Mouse (Mus musculus): ENCODE measurements around the gene Cphx3. TPM values are rescaled to one million over a fixed set of nuclear protein-coding genes. Genes with fewer than 3 reads are reported as not detected.
"Not testable (repeated sequence)": the region's sequence is repeated elsewhere in the genome, so short reads cannot be mapped to it uniquely, and the experiment has no call there.

The Cphx3 gene
- polyA plus RNA-seq, 1 experiment from 2014 or later: not detected

- not testable (repeated sequence) for H3K36me3 ChIP-seq (ENCODE audit: control insufficient read depth, insufficient read depth, low read length); H3K4me1 ChIP-seq (ENCODE audit: control insufficient read depth, insufficient read depth, low read length); ATAC-seq; H3K27me3 ChIP-seq (ENCODE audit: control insufficient read depth, insufficient read depth, low read depth, low read length); H3K4me2 ChIP-seq (ENCODE audit: low read length); H3K9ac ChIP-seq (ENCODE audit: low read depth, low read length); H3K4me3 ChIP-seq (ENCODE audit: low read depth, low read length); H3K27ac ChIP-seq (ENCODE audit: low read length); H3K9me3 ChIP-seq (replicated peaks; ENCODE audit: control insufficient read depth, low read length, poor library complexity, severe bottlenecking)
- no CpG with 5 or more reads among the region's 7 CpGs for WGBS
Measured at GRCm38 (mm10) chr14:26156032-26156431, 73.9 kb downstream of the Cphx3 start.

- not testable (repeated sequence) for H3K4me2 ChIP-seq (ENCODE audit: low read length); H3K9ac ChIP-seq (ENCODE audit: low read depth, low read length); H3K9me3 ChIP-seq (replicated peaks; ENCODE audit: control insufficient read depth, low read length, poor library complexity, severe bottlenecking); H3K27ac ChIP-seq (ENCODE audit: low read length); H3K4me3 ChIP-seq (ENCODE audit: low read depth, low read length); H3K4me1 ChIP-seq (ENCODE audit: control insufficient read depth, insufficient read depth, low read length); H3K36me3 ChIP-seq (ENCODE audit: control insufficient read depth, insufficient read depth, low read length); H3K27me3 ChIP-seq (ENCODE audit: control insufficient read depth, insufficient read depth, low read depth, low read length); ATAC-seq
- no CpG with 5 or more reads among the region's 9 CpGs for WGBS
Measured at GRCm38 (mm10) chr14:26161156-26161555, 79.1 kb downstream of the Cphx3 start.

- H3K4me3 ChIP-seq (ENCODE audit: low read depth, low read length); H3K9me3 ChIP-seq (replicated peaks; ENCODE audit: control insufficient read depth, low read length, poor library complexity, severe bottlenecking); H3K27me3 ChIP-seq (ENCODE audit: control insufficient read depth, insufficient read depth, low read depth, low read length); ATAC-seq; H3K4me1 ChIP-seq (ENCODE audit: control insufficient read depth, insufficient read depth, low read length); H3K36me3 ChIP-seq (ENCODE audit: control insufficient read depth, insufficient read depth, low read length); H3K27ac ChIP-seq (ENCODE audit: low read length); H3K4me2 ChIP-seq (ENCODE audit: low read length); H3K9ac ChIP-seq (ENCODE audit: low read depth, low read length): not testable (repeated sequence)
- no CpG with 5 or more reads among the region's 5 CpGs for WGBS
Measured at GRCm38 (mm10) chr14:26162423-26162822, 80.3 kb downstream of the Cphx3 start.

GRCm38 (mm10) chr14:26165266-26165665 lies 83.2 kb downstream of the Cphx3 start:
- H3K36me3 ChIP-seq (ENCODE audit: control insufficient read depth, insufficient read depth, low read length); ATAC-seq; H3K4me2 ChIP-seq (ENCODE audit: low read length); H3K27me3 ChIP-seq (ENCODE audit: control insufficient read depth, insufficient read depth, low read depth, low read length); H3K9me3 ChIP-seq (replicated peaks; ENCODE audit: control insufficient read depth, low read length, poor library complexity, severe bottlenecking); H3K27ac ChIP-seq (ENCODE audit: low read length); H3K4me3 ChIP-seq (ENCODE audit: low read depth, low read length); H3K9ac ChIP-seq (ENCODE audit: low read depth, low read length); H3K4me1 ChIP-seq (ENCODE audit: control insufficient read depth, insufficient read depth, low read length): not testable (repeated sequence)
- no CpG with 5 or more reads among the region's 12 CpGs for WGBS

GRCm38 (mm10) chr14:26173955-26174354 lies 91.9 kb downstream of the Cphx3 start:
- H3K4me3 ChIP-seq (ENCODE audit: low read depth, low read length); H3K36me3 ChIP-seq (ENCODE audit: control insufficient read depth, insufficient read depth, low read length); H3K4me1 ChIP-seq (ENCODE audit: control insufficient read depth, insufficient read depth, low read length); H3K27me3 ChIP-seq (ENCODE audit: control insufficient read depth, insufficient read depth, low read depth, low read length); H3K9me3 ChIP-seq (replicated peaks; ENCODE audit: control insufficient read depth, low read length, poor library complexity, severe bottlenecking); H3K27ac ChIP-seq (ENCODE audit: low read length); H3K4me2 ChIP-seq (ENCODE audit: low read length); H3K9ac ChIP-seq (ENCODE audit: low read depth, low read length); ATAC-seq: not testable (repeated sequence)
- no CpG with 5 or more reads among the region's 3 CpGs for WGBS

GRCm38 (mm10) chr14:26175028-26175427 lies 92.9 kb downstream of the Cphx3 start:
- not testable (repeated sequence) for H3K27me3 ChIP-seq (ENCODE audit: control insufficient read depth, insufficient read depth, low read depth, low read length); ATAC-seq; H3K9ac ChIP-seq (ENCODE audit: low read depth, low read length); H3K4me3 ChIP-seq (ENCODE audit: low read depth, low read length); H3K4me2 ChIP-seq (ENCODE audit: low read length); H3K27ac ChIP-seq (ENCODE audit: low read length); H3K9me3 ChIP-seq (replicated peaks; ENCODE audit: control insufficient read depth, low read length, poor library complexity, severe bottlenecking); H3K4me1 ChIP-seq (ENCODE audit: control insufficient read depth, insufficient read depth, low read length); H3K36me3 ChIP-seq (ENCODE audit: control insufficient read depth, insufficient read depth, low read length)
- no CpG with 5 or more reads among the region's 6 CpGs for WGBS

GRCm38 (mm10) chr14:26181660-26182059 lies 99.6 kb downstream of the Cphx3 start:
- ATAC-seq; H3K4me1 ChIP-seq (ENCODE audit: control insufficient read depth, insufficient read depth, low read length); H3K9me3 ChIP-seq (replicated peaks; ENCODE audit: control insufficient read depth, low read length, poor library complexity, severe bottlenecking); H3K4me3 ChIP-seq (ENCODE audit: low read depth, low read length); H3K27me3 ChIP-seq (ENCODE audit: control insufficient read depth, insufficient read depth, low read depth, low read length); H3K4me2 ChIP-seq (ENCODE audit: low read length); H3K27ac ChIP-seq (ENCODE audit: low read length); H3K9ac ChIP-seq (ENCODE audit: low read depth, low read length); H3K36me3 ChIP-seq (ENCODE audit: control insufficient read depth, insufficient read depth, low read length): not testable (repeated sequence)
- no CpG with 5 or more reads among the region's 10 CpGs for WGBS

- ATAC-seq; H3K4me2 ChIP-seq (ENCODE audit: low read length); H3K9me3 ChIP-seq (replicated peaks; ENCODE audit: control insufficient read depth, low read length, poor library complexity, severe bottlenecking); H3K4me3 ChIP-seq (ENCODE audit: low read depth, low read length); H3K9ac ChIP-seq (ENCODE audit: low read depth, low read length); H3K4me1 ChIP-seq (ENCODE audit: control insufficient read depth, insufficient read depth, low read length); H3K36me3 ChIP-seq (ENCODE audit: control insufficient read depth, insufficient read depth, low read length); H3K27me3 ChIP-seq (ENCODE audit: control insufficient read depth, insufficient read depth, low read depth, low read length); H3K27ac ChIP-seq (ENCODE audit: low read length): not testable (repeated sequence)
- WGBS: no CpG with 5 or more reads among the region's 10 CpGs
Measured at GRCm38 (mm10) chr14:26182380-26182779, 100.3 kb downstream of the Cphx3 start, which contains the start of gene Plac9b. Gene Plac9b (minus strand): TSS chr14:26182480.

- not testable (repeated sequence) for H3K9ac ChIP-seq (ENCODE audit: low read depth, low read length); ATAC-seq; H3K27me3 ChIP-seq (ENCODE audit: control insufficient read depth, insufficient read depth, low read depth, low read length); H3K4me3 ChIP-seq (ENCODE audit: low read depth, low read length); H3K27ac ChIP-seq (ENCODE audit: low read length); H3K4me2 ChIP-seq (ENCODE audit: low read length); H3K9me3 ChIP-seq (replicated peaks; ENCODE audit: control insufficient read depth, low read length, poor library complexity, severe bottlenecking); H3K4me1 ChIP-seq (ENCODE audit: control insufficient read depth, insufficient read depth, low read length); H3K36me3 ChIP-seq (ENCODE audit: control insufficient read depth, insufficient read depth, low read length)
- no CpG with 5 or more reads among the region's 9 CpGs for WGBS
Measured at GRCm38 (mm10) chr14:26186638-26187037, 104.5 kb downstream of the Cphx3 start.

GRCm38 (mm10) chr14:26188361-26188760 lies 106.3 kb downstream of the Cphx3 start:
- not testable (repeated sequence) for H3K27ac ChIP-seq (ENCODE audit: low read length); H3K36me3 ChIP-seq (ENCODE audit: control insufficient read depth, insufficient read depth, low read length); H3K27me3 ChIP-seq (ENCODE audit: control insufficient read depth, insufficient read depth, low read depth, low read length); H3K9me3 ChIP-seq (replicated peaks; ENCODE audit: control insufficient read depth, low read length, poor library complexity, severe bottlenecking); H3K4me1 ChIP-seq (ENCODE audit: control insufficient read depth, insufficient read depth, low read length); H3K9ac ChIP-seq (ENCODE audit: low read depth, low read length); H3K4me3 ChIP-seq (ENCODE audit: low read depth, low read length); ATAC-seq; H3K4me2 ChIP-seq (ENCODE audit: low read length)
- no CpG with 5 or more reads among the region's 8 CpGs for WGBS
